Mouse (Mus musculus) thymus, adult 2 months (tissue): Measurements from ENCODE around the gene Sval3. TPM values are rescaled to one million over a fixed set of nuclear protein-coding genes. Genes with fewer than 3 reads are reported as not detected.

ENCODE experiments used
- DNase-seq: peaks from one replicate; pipeline ENCODE4 v3.0.0; 2021
- H3K27ac ChIP-seq: fragments of 200-500 bp; 2 replicates; pipeline ENCODE4 v1.5.1; 2012; ENCODE audit warnings: low read length, control low read depth; ENCODE audit not compliant: control insufficient read depth, insufficient read depth
- H3K27me3 ChIP-seq: fragments of 200-500 bp; 2 replicates; pipeline ENCODE4 v1.6.1; 2012; ENCODE audit warnings: mild to moderate bottlenecking, low read length, moderate library complexity, mixed read lengths; ENCODE audit not compliant: control insufficient read depth, insufficient read depth
- H3K36me3 ChIP-seq: fragments of 200-500 bp; 2 replicates; pipeline ENCODE4 v1.6.1; 2012; ENCODE audit warnings: mild to moderate bottlenecking, low read length, moderate library complexity; ENCODE audit not compliant: control insufficient read depth, insufficient read depth
- H3K4me1 ChIP-seq: fragments of 200-500 bp; replicated peaks from 2 replicates; pipeline ENCODE4 v1.6.1; 2012; ENCODE audit warnings: low read length; ENCODE audit not compliant: control insufficient read depth, insufficient read depth
- H3K4me3 ChIP-seq: fragments of 200-500 bp; 2 replicates; pipeline ENCODE4 v1.5.1; 2012; ENCODE audit warnings: mild to moderate bottlenecking, low read length, control low read depth, moderate library complexity; ENCODE audit not compliant: control insufficient read depth, insufficient read depth
- CTCF ChIP-seq: fragments of 200-500 bp; IDR thresholded peaks from 2 replicates; pipeline ENCODE4 v1.5.1; 2012; ENCODE audit warnings: mild to moderate bottlenecking, control low read depth, low read length, moderate library complexity, borderline replicate concordance; ENCODE audit not compliant: control insufficient read depth, poor library complexity, insufficient read depth; ENCODE audit errors: extremely low read depth
- POLR2A ChIP-seq: fragments of 200-500 bp; IDR thresholded peaks from 2 replicates; pipeline ENCODE4 v1.6.1; 2012; ENCODE audit warnings: mild to moderate bottlenecking, low read length, control low read depth, moderate library complexity; ENCODE audit not compliant: control insufficient read depth, poor library complexity, insufficient read depth; ENCODE audit errors: extremely low read depth
- WGBS: fragments of 180-500 bp; shearing (Covaris S2); methylation state at CpG from one replicate; pipeline ENCODE4 v1.1.7; 2018; 5-methylcytosine and 5-hydroxymethylcytosine counted together
- polyA plus RNA-seq: library from polyadenylated mRNA; depleted of rRNA; stranded (reverse); fragments of >200 nt; gene quantifications from 2 replicates; pipeline ENCODE4 v1.2.3, GENCODE M21; 2012; rRNA removed

Gene Sval3
- polyA plus RNA-seq, result not detected in 2 replicates

- no peak for DNase-seq
- 85% methylated on average over 1 of the region's 1 CpGs for WGBS
- no peaks in the 10 kb centered on the region for H3K36me3 ChIP-seq
- no peak within 1 kb of the TSS for H3K4me3 ChIP-seq
- no peaks in the 10 kb centered on the region for H3K4me1 ChIP-seq
- no peak within 1 kb of the TSS for H3K27ac ChIP-seq
- no peak for TF ChIP-seq CTCF
- no peak for TF ChIP-seq POLR2A
- no peaks in the 10 kb centered on the region for H3K27me3 ChIP-seq
Observed at GRCm38 (mm10) chr6:41967840-41968239, at the start of gene Sval3. TSS of gene Sval3 (plus strand) at chr6:41968140.

- TF ChIP-seq CTCF (no peak), POLR2A (no peak)
- Histone ChIP-seq H3K4me3 (no peak within 1 kb of the TSS), H3K36me3 (no peaks in the 10 kb centered on the region), H3K27ac (no peak within 1 kb of the TSS), H3K27me3 (no peaks in the 10 kb centered on the region), H3K4me1 (no peaks in the 10 kb centered on the region)
- 75% methylated on average over 1 of the region's 1 CpGs for WGBS
- no peak for DNase-seq
Observed at GRCm38 (mm10) chr6:41951330-41951729, 16.6 kb upstream of the Sval3 start, which contains the start of gene Sval1. TSS of gene Sval1 (plus strand) at chr6:41951630.

Other genes with a start within 250 kb of the Sval3 start
- gene Olfr459, start 193.0 kb upstream of the Sval3 start, polyA plus RNA-seq, result not detected in 2 replicates
- not detected in 2 replicates for gene Pip, start 120.6 kb upstream of the Sval3 start, polyA plus RNA-seq
- not detected in 2 replicates for gene Sval2, start 115.2 kb upstream of the Sval3 start, polyA plus RNA-seq
- gene Sval1, start 16.5 kb upstream of the Sval3 start, polyA plus RNA-seq, result not detected in 2 replicates
- gene Sva, start 70.3 kb downstream of the Sval3 start, polyA plus RNA-seq, result not detected in 2 replicates
- gene Tas2r139, start 172.8 kb downstream of the Sval3 start, polyA plus RNA-seq, result not detected in 2 replicates
- not detected in 2 replicates for gene Tas2r144, start 247.2 kb downstream of the Sval3 start, polyA plus RNA-seq